Mouse (Mus musculus) forebrain, embryonic 10.5 days (tissue): Measurements from ENCODE around the gene Sgce. TPM values are rescaled to one million over a fixed set of nuclear protein-coding genes. Genes with fewer than 3 reads are reported as not detected.

Source experiments
- polyA plus RNA-seq: library from polyadenylated mRNA; unstranded; fragments of >200 nt; fragmentation: Nextera tagmentation; extraction: Ambion mirVana; gene quantifications from 2 replicates; pipeline ENCODE4 v1.2.1, GENCODE M21; 2016

Sgce gene
- polyA plus RNA-seq, 1 experiment from 2014 or later = 50.4 TPM

Other genes starting within 250 kb of the Sgce start
- gene Col1a2, start 242.4 kb downstream of the Sgce start, polyA plus RNA-seq = 93.9 and 97.1 TPM in 2 replicates
- 34.5 and 34.7 TPM in 2 replicates for gene Casd1, start 146.4 kb downstream of the Sgce start, polyA plus RNA-seq
- 11.8 and 12.9 TPM in 2 replicates for gene Peg10, start 99 bp upstream of the Sgce start, polyA plus RNA-seq
- gene Ppp1r9a, start 155.7 kb upstream of the Sgce start, polyA plus RNA-seq = 17.1 and 18.7 TPM in 2 replicates